Mouse (Mus musculus) CH12.LX (cell line): Measurements from ENCODE around the gene Cldn10. TPM values are rescaled to one million over a fixed set of nuclear protein-coding genes. Genes with fewer than 3 reads are reported as not detected.

Experiments
- DNase-seq: peaks from one replicate; pipeline ENCODE4 v3.0.0-alpha.2; 2013; ENCODE audit errors: extremely low read depth
- H3K27ac ChIP-seq: 2 replicates; pipeline ENCODE4 v1.5.1; 2012; ENCODE audit warnings: low read depth, mild to moderate bottlenecking, control low read depth, moderate library complexity; ENCODE audit not compliant: insufficient read depth
- H3K27me3 ChIP-seq: replicated peaks from 2 replicates; pipeline ENCODE3; 2012; ENCODE audit warnings: inconsistent platforms
- H3K36me3 ChIP-seq, 2 experiments: replicated peaks in 1 of 2; 2 replicates each; pipeline versions ENCODE3 to v1.6.1; 2012; ENCODE audit warnings: inconsistent platforms in 1 of 2, low read length in 1 of 2, mild to moderate bottlenecking in 1 of 2, mixed read lengths in 1 of 2, moderate library complexity in 1 of 2; ENCODE audit not compliant: control insufficient read depth in 1 of 2, insufficient read depth in 1 of 2
- H3K4me1 ChIP-seq, 2 experiments: 2 replicates each; pipeline ENCODE4 v1.6.1; 2012; ENCODE audit warnings: inconsistent platforms in 1 of 2, moderate library complexity in 1 of 2; ENCODE audit not compliant: insufficient read depth in 2 of 2, control insufficient read depth in 1 of 2
- H3K4me2 ChIP-seq: 2 replicates; pipeline ENCODE4 v1.6.1; 2012; ENCODE audit warnings: low read depth, mild to moderate bottlenecking, control low read depth; ENCODE audit not compliant: poor library complexity, insufficient read depth, severe bottlenecking
- H3K4me3 ChIP-seq, 3 experiments: fragments of 150-350 bp in 1 of 3; sonication (generic) in 1 of 3; replicated peaks in 1 of 3; 2 replicates each; pipeline versions ENCODE3 to v1.5.1; 2011 to 2012; ENCODE audit warnings: low read depth in 2 of 3, low read length in 2 of 3, mild to moderate bottlenecking in 2 of 3, moderate library complexity in 2 of 3, control low read depth in 1 of 3, improper control_type of control experiment in 1 of 3, inconsistent platforms in 1 of 3, mixed read lengths in 1 of 3; ENCODE audit not compliant: poor library complexity in 1 of 3
- H3K79me2 ChIP-seq: replicated peaks from 2 replicates; pipeline ENCODE4 v1.6.1; 2012; ENCODE audit warnings: mild to moderate bottlenecking, moderate library complexity; ENCODE audit not compliant: control insufficient read depth, poor library complexity, insufficient read depth, severe bottlenecking; ENCODE audit errors: extremely low read depth
- H3K9ac ChIP-seq: 2 replicates; pipeline ENCODE4 v1.6.1; 2012; ENCODE audit warnings: low read depth, mild to moderate bottlenecking, control low read depth, moderate library complexity; ENCODE audit not compliant: insufficient read depth
- H3K9me3 ChIP-seq: replicated peaks from 2 replicates; pipeline ENCODE3; 2012; ENCODE audit warnings: low read length, inconsistent platforms, mixed read lengths
- CHD1 ChIP-seq: IDR thresholded peaks from 2 replicates; pipeline ENCODE4 v1.6.1; 2012; ENCODE audit warnings: low read depth, low read length, improper control_type of control experiment, inconsistent platforms
- CTCF ChIP-seq, 2 experiments: IDR thresholded peaks in 1 of 2; conservative IDR thresholded peaks in 1 of 2; 2 replicates each; pipeline ENCODE4 v1.5.1; 2011 to 2012; ENCODE audit warnings: low read depth in 2 of 2, low read length in 2 of 2, improper control_type of control experiment in 1 of 2, inconsistent platforms in 1 of 2, mild to moderate bottlenecking in 1 of 2, moderate library complexity in 1 of 2
- E2F4 ChIP-seq: IDR thresholded peaks from 2 replicates; pipeline ENCODE4 v1.6.1; 2011; ENCODE audit warnings: low read depth, low read length, improper control_type of control experiment; ENCODE audit not compliant: insufficient replicate concordance
- ELF1 ChIP-seq: IDR thresholded peaks from 2 replicates; pipeline ENCODE4 v1.6.1; 2014; ENCODE audit warnings: low read depth, mild to moderate bottlenecking, inconsistent platforms, low read length, improper control_type of control experiment
- EP300 ChIP-seq: IDR thresholded peaks from 2 replicates; pipeline ENCODE4 v1.6.1; 2011; ENCODE audit warnings: low read length, improper control_type of control experiment
- ETS1 ChIP-seq: conservative IDR thresholded peaks from 2 replicates; pipeline ENCODE4 v1.6.1; 2012; ENCODE audit warnings: low read depth, mild to moderate bottlenecking, inconsistent platforms, low read length, improper control_type of control experiment, moderate library complexity
- GABPA ChIP-seq: IDR thresholded peaks from 2 replicates; pipeline ENCODE4 v1.6.1; 2012; ENCODE audit warnings: low read depth, low read length, improper control_type of control experiment, inconsistent platforms; ENCODE audit not compliant: insufficient replicate concordance
- HCFC1 ChIP-seq: IDR thresholded peaks from 2 replicates; pipeline ENCODE4 v1.6.1; 2012; ENCODE audit warnings: low read depth, mild to moderate bottlenecking, inconsistent platforms, low read length, improper control_type of control experiment
- IRF4 ChIP-seq: IDR thresholded peaks from 2 replicates; pipeline ENCODE4 v1.6.1; 2014; ENCODE audit warnings: low read depth, mild to moderate bottlenecking, inconsistent platforms, low read length, improper control_type of control experiment
- JUN ChIP-seq: IDR thresholded peaks from 2 replicates; pipeline ENCODE4 v1.6.1; 2011; ENCODE audit warnings: low read depth, mild to moderate bottlenecking, low read length, improper control_type of control experiment, moderate library complexity; ENCODE audit not compliant: insufficient read depth
- MAX ChIP-seq: IDR thresholded peaks from 2 replicates; pipeline ENCODE4 v1.6.1; 2011; ENCODE audit warnings: low read length, improper control_type of control experiment
- MAZ ChIP-seq: IDR thresholded peaks from 2 replicates; pipeline ENCODE4 v1.6.1; 2012; ENCODE audit warnings: low read depth, mild to moderate bottlenecking, inconsistent platforms, low read length, improper control_type of control experiment, moderate library complexity
- MXI1 ChIP-seq: IDR thresholded peaks from 2 replicates; pipeline ENCODE4 v1.6.1; 2011; ENCODE audit warnings: mild to moderate bottlenecking, low read depth, low read length, improper control_type of control experiment
- MYC ChIP-seq: IDR thresholded peaks from 2 replicates; pipeline ENCODE4 v1.6.1; 2011; ENCODE audit warnings: low read depth, mild to moderate bottlenecking, improper control_type of control experiment, low read length
- NELFE ChIP-seq: IDR thresholded peaks from 2 replicates; pipeline ENCODE4 v1.6.1; 2011; ENCODE audit warnings: low read depth, low read length, improper control_type of control experiment
- PAX5 ChIP-seq: IDR thresholded peaks from 2 replicates; pipeline ENCODE4 v1.6.1; 2012; ENCODE audit warnings: low read length, inconsistent platforms, mixed read lengths
- POLR2AphosphoS2 ChIP-seq: IDR thresholded peaks from 2 replicates; pipeline ENCODE4 v1.6.1; 2011; ENCODE audit warnings: low read depth, low read length, improper control_type of control experiment
- RAD21 ChIP-seq: IDR thresholded peaks from 2 replicates; pipeline ENCODE4 v1.6.1; 2011; ENCODE audit warnings: low read depth, mild to moderate bottlenecking, low read length, improper control_type of control experiment, moderate library complexity
- SIN3A ChIP-seq: IDR thresholded peaks from 2 replicates; pipeline ENCODE4 v1.6.1; 2012; ENCODE audit warnings: low read length, improper control_type of control experiment, inconsistent platforms
- SMC3 ChIP-seq: IDR thresholded peaks from 2 replicates; pipeline ENCODE4 v1.6.1; 2011; ENCODE audit warnings: low read depth, low read length, improper control_type of control experiment
- TBP ChIP-seq: conservative IDR thresholded peaks from 2 replicates; pipeline ENCODE4 v1.6.1; 2011; ENCODE audit warnings: low read depth, low read length, improper control_type of control experiment
- TCF12 ChIP-seq: IDR thresholded peaks from 2 replicates; pipeline ENCODE4 v1.6.1; 2014; ENCODE audit warnings: low read depth, mild to moderate bottlenecking, inconsistent platforms, low read length, improper control_type of control experiment
- UBTF ChIP-seq: IDR thresholded peaks from 2 replicates; pipeline ENCODE4 v1.6.1; 2012; ENCODE audit warnings: low read depth, mild to moderate bottlenecking, inconsistent platforms, low read length, improper control_type of control experiment, moderate library complexity
- USF1 ChIP-seq: IDR thresholded peaks from 2 replicates; pipeline ENCODE4 v1.6.1; 2014; ENCODE audit warnings: low read depth, mild to moderate bottlenecking, inconsistent platforms, low read length, improper control_type of control experiment
- USF2 ChIP-seq: conservative IDR thresholded peaks from 2 replicates; pipeline ENCODE4 v1.6.1; 2011; ENCODE audit warnings: low read depth, low read length, improper control_type of control experiment
- ZKSCAN1 ChIP-seq: IDR thresholded peaks from 2 replicates; pipeline ENCODE4 v1.6.1; 2012; ENCODE audit warnings: low read depth, inconsistent platforms, low read length, improper control_type of control experiment, borderline replicate concordance
- ZMIZ1 ChIP-seq: IDR thresholded peaks from 2 replicates; pipeline ENCODE4 v1.6.1; 2012; ENCODE audit warnings: low read depth, mild to moderate bottlenecking, inconsistent platforms, low read length, improper control_type of control experiment
- ZNF384 ChIP-seq: IDR thresholded peaks from 2 replicates; pipeline ENCODE4 v1.6.1; 2012; ENCODE audit warnings: low read depth, low read length, improper control_type of control experiment, inconsistent platforms
- dilution Hi-C: fragments of 300-500 bp; cut with MboI; formaldehyde crosslinking; loops from 2 replicates; pipeline ENCODE4 v1.14.3; 2020; ENCODE audit warnings: low sequenced_read_pairs; ENCODE audit not compliant: extremely low pct_unique_long_range_greater_than_20kb, extremely low pct_ligation_motif_present
- in situ Hi-C: fragments of 300-500 bp; cut with MboI; formaldehyde crosslinking; loops from 3 replicates; pipeline ENCODE4 v1.14.3; 2019; ENCODE audit warnings: low sequenced_read_pairs, low pct_ligation_motif_present, low pct_unique_long_range_greater_than_20kb, mixed read lengths
- polyA plus RNA-seq: library from polyadenylated mRNA; unstranded; fragments of >175 nt; gene quantifications from 2 replicates; pipeline ENCODE4 v1.2.1, GENCODE M21; 2012; ENCODE audit warnings: low read depth; ENCODE audit not compliant: insufficient read length
- total RNA-seq, 2 experiments: library from RNA; depleted of rRNA; stranded (reverse); fragments of 300-350 nt in 1 of 2; fragments of >200 nt in 1 of 2; gene quantifications; 2 replicates each; pipeline ENCODE4 v1.2.3; 2012 to 2014

Gene Cldn10
- total and polyA plus RNA-seq, 3 experiments = not detected

- no peaks in the 10 kb centered on the region for H3K27me3 ChIP-seq
- 0 out of 4 replicates have a peak, but pooled peaks cover 0 to 3% of the 10 kb centered on the region in 2 experiments for H3K4me1 ChIP-seq
- H3K4me2 ChIP-seq = no peak overlapping the region
- TF ChIP-seq ELF1 (no peak), IRF4 (no peak), E2F4 (no peak), ZMIZ1 (no peak), ETS1 (no peak), MXI1 (no peak), MAZ (no peak), EP300 (no peak), JUN (no peak), ZNF384 (no peak), SMC3 (no peak), POLR2AphosphoS2 (no peak), TBP (no peak), CHD1 (no peak), USF1 (no peak), UBTF (no peak), ZKSCAN1 (no peak), SIN3A (no peak), TCF12 (no peak), GABPA (no peak)
- dilution Hi-C loops (no loop called here), in situ Hi-C loops (no loop called here)
- no peak overlapping the region for H3K9ac ChIP-seq
- no peaks in the 10 kb centered on the region for H3K79me2 ChIP-seq
- H3K27ac ChIP-seq = no peak overlapping the region
- no peak overlapping the region for H3K4me3 ChIP-seq
- no peaks in the 10 kb centered on the region for H3K36me3 ChIP-seq
- no peak for DNase-seq
- H3K9me3 ChIP-seq = no peaks in the 10 kb centered on the region
Observed at GRCm38 (mm10) chr14:118867366-118867765, 79.7 kb downstream of the Cldn10 start.

DNA sequence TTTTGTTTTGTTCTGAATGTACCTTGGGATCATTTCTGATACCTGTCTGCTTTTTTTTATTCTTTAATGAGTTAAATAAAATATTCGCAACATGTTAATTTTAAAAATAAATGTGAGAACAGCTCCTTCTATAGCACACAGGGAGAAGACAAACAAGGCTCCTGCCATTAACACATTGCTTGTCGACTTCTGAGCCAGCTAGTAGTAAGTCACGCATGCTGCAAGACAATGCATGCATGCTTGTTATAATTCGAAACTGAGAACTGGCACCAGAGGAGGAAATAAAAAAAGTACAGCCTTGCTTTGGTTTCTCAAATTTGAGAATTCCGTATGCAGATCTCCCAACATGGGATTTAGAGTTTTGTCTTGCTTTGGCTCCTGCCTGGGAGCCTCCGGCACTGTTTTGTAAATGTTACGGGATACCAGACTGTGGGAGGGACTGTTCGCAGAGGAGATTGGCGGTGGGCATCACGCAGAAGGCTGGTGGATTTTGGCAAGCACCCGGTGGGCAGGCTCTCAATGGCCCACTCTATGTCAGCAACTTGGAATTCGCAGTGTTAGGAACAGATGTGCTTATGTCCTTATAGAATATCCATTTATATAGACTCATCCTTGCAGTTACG is 80.5 kb downstream of the Cldn10 start:
- Histone ChIP-seq H3K79me2 (no peaks in the 10 kb centered on the region), H3K4me1 (0 out of 4 replicates have a peak, but pooled peaks cover 0 to 3% of the 10 kb centered on the region in 2 experiments), H3K9me3 (no peaks in the 10 kb centered on the region), H3K9ac (no peak overlapping the region), H3K27ac (no peak overlapping the region), H3K4me3 (no peak overlapping the region), H3K27me3 (no peaks in the 10 kb centered on the region), H3K36me3 (no peaks in the 10 kb centered on the region), H3K4me2 (no peak overlapping the region)
- in situ Hi-C loops = no loop called here
- dilution Hi-C loops = no loop called here
- TF ChIP-seq NELFE (no peak), MYC (no peak), POLR2AphosphoS2 (no peak), ZNF384 (no peak), MAZ (no peak), CTCF (conservative IDR thresholded peaks at IDR 0.05 in 1 of 2, IDR thresholded peaks at IDR 0.05 in 1 of 2; ENCODE audit: low read depth in 2 of 2, low read length in 2 of 2) (no peak), ELF1 (no peak), ZMIZ1 (no peak), HCFC1 (no peak), PAX5 (no peak), MAX (no peak), RAD21 (no peak), USF2 (no peak), E2F4 (no peak), TBP (no peak), USF1 (no peak)
- no peak for DNase-seq
